Mouse (Mus musculus) lung, embryonic 15.5 days (tissue): ENCODE measurements around the gene Phactr1. TPM values are rescaled to one million over a fixed set of nuclear protein-coding genes. Genes with fewer than 3 reads are reported as not detected.
A peak's percentile ranks its signal among the peaks of the same experiment; 100 is the strongest.

Experiments used
- ATAC-seq: fragments of 200-750 bp; cut with Nextera tagmentation; 2 replicates; pipeline ENCODE4 v1.8.0; 2017; ENCODE audit warnings: moderate number of reproducible peaks, borderline replicate concordance; ENCODE audit not compliant: low FRiP score, low TSS enrichment; ENCODE audit errors: extremely low read depth
- H3K27ac ChIP-seq: fragments of 300-500 bp; sonication (generic); 2 replicates; pipeline ENCODE4 v1.5.1; 2015; ENCODE audit warnings: moderate library complexity, mild to moderate bottlenecking, inconsistent platforms
- H3K27me3 ChIP-seq: fragments of 300-500 bp; sonication (generic); 2 replicates; pipeline ENCODE4 v1.6.1; 2015; ENCODE audit warnings: inconsistent platforms
- H3K36me3 ChIP-seq: fragments of 300-500 bp; sonication (generic); 2 replicates; pipeline ENCODE4 v1.6.1; 2015; ENCODE audit warnings: inconsistent platforms
- H3K4me1 ChIP-seq: fragments of 300-500 bp; sonication (generic); 2 replicates; pipeline ENCODE4 v1.6.1; 2015; ENCODE audit warnings: inconsistent platforms
- H3K4me2 ChIP-seq: fragments of 300-500 bp; sonication (generic); 2 replicates; pipeline ENCODE4 v1.6.1; 2015; ENCODE audit warnings: inconsistent platforms, mild to moderate bottlenecking, moderate library complexity
- H3K4me3 ChIP-seq: fragments of 300-500 bp; sonication (generic); 2 replicates; pipeline ENCODE4 v1.5.1; 2015; ENCODE audit warnings: mild to moderate bottlenecking, inconsistent platforms
- H3K9ac ChIP-seq: fragments of 300-500 bp; sonication (generic); 2 replicates; pipeline ENCODE4 v1.6.1; 2015; ENCODE audit warnings: inconsistent platforms
- H3K9me3 ChIP-seq: fragments of 300-500 bp; sonication (generic); 2 replicates; pipeline ENCODE4 v1.6.1; 2016; ENCODE audit warnings: inconsistent platforms
- WGBS: fragments of 180-500 bp; shearing (Covaris S2); methylation state at CpG from one replicate; pipeline ENCODE4 v1.1.7; 2015; 5-methylcytosine and 5-hydroxymethylcytosine counted together
- polyA plus RNA-seq: library from polyadenylated mRNA; unstranded; fragments of >200 nt; fragmentation: Nextera tagmentation; extraction: Ambion mirVana; gene quantifications from 2 replicates; pipeline ENCODE4 v1.2.1, GENCODE M21; 2015

Phactr1 gene
- polyA plus RNA-seq, 1 experiment from 2014 or later = 6.4 TPM

- no peaks in the 10 kb centered on the region for H3K27me3 ChIP-seq
- no peak for ATAC-seq
- no peak overlapping the region for H3K4me2 ChIP-seq
- no peak overlapping the region for H3K9ac ChIP-seq
- H3K9me3 ChIP-seq = no peaks in the 10 kb centered on the region
- 44% methylated on average over 7 of the region's 7 CpGs for WGBS
- no peak overlapping the region for H3K4me3 ChIP-seq
- no peaks in the 10 kb centered on the region for H3K36me3 ChIP-seq
- no peak overlapping the region for H3K27ac ChIP-seq
- no peaks in the 10 kb centered on the region for H3K4me1 ChIP-seq
Measured at GRCm38 (mm10) chr13:42957856-42958255, 277.4 kb downstream of the Phactr1 start.

GRCm38 (mm10) chr13:42958867-42959266 is 278.4 kb downstream of the Phactr1 start:
- Histone ChIP-seq H3K9me3 (no peaks in the 10 kb centered on the region), H3K27me3 (no peaks in the 10 kb centered on the region), H3K4me1 (no peaks in the 10 kb centered on the region), H3K4me2 (no peak overlapping the region), H3K27ac (no peak overlapping the region), H3K36me3 (no peaks in the 10 kb centered on the region), H3K9ac (no peak overlapping the region), H3K4me3 (no peak overlapping the region)
- ATAC-seq = no peak
- 73% methylated on average over 2 of the region's 2 CpGs for WGBS

- H3K36me3 ChIP-seq = no peaks in the 10 kb centered on the region
- H3K9ac ChIP-seq = no peak overlapping the region
- H3K27me3 ChIP-seq = no peaks in the 10 kb centered on the region
- no peak overlapping the region for H3K27ac ChIP-seq
- 84% methylated on average over 4 of the region's 4 CpGs for WGBS
- H3K4me2 ChIP-seq = no peak overlapping the region
- no peaks in the 10 kb centered on the region for H3K9me3 ChIP-seq
- H3K4me3 ChIP-seq = no peak overlapping the region
- H3K4me1 ChIP-seq = no peaks in the 10 kb centered on the region
- ATAC-seq = no peak
Measured at GRCm38 (mm10) chr13:42961561-42961960, 281.1 kb downstream of the Phactr1 start.

GRCm38 (mm10) chr13:42968537-42968936 is 288.1 kb downstream of the Phactr1 start:
- Histone ChIP-seq H3K36me3 (no peaks in the 10 kb centered on the region), H3K4me3 (no peak overlapping the region), H3K9me3 (no peaks in the 10 kb centered on the region), H3K4me1 (no peaks in the 10 kb centered on the region), H3K27me3 (no peaks in the 10 kb centered on the region), H3K27ac (no peak overlapping the region), H3K9ac (no peak overlapping the region), H3K4me2 (no peak overlapping the region)
- no peak for ATAC-seq
- 59% methylated on average over 4 of the region's 4 CpGs for whole genome bisulfite sequencing

- H3K4me1 ChIP-seq = no peaks in the 10 kb centered on the region
- H3K36me3 ChIP-seq = no peaks in the 10 kb centered on the region
- no peaks in the 10 kb centered on the region for H3K9me3 ChIP-seq
- H3K9ac ChIP-seq = no peak overlapping the region
- WGBS = 62% methylated on average over 3 of the region's 3 CpGs
- no peak for ATAC-seq
- H3K4me3 ChIP-seq = no peak overlapping the region
- no peaks in the 10 kb centered on the region for H3K27me3 ChIP-seq
- H3K27ac ChIP-seq = no peak overlapping the region
- no peak overlapping the region for H3K4me2 ChIP-seq
Measured at GRCm38 (mm10) chr13:42973561-42973960, 293.1 kb downstream of the Phactr1 start.

GRCm38 (mm10) chr13:42973961-42974360 is 293.5 kb downstream of the Phactr1 start:
- no peaks in the 10 kb centered on the region for H3K4me1 ChIP-seq
- H3K4me3 ChIP-seq = no peak overlapping the region
- H3K9me3 ChIP-seq = no peaks in the 10 kb centered on the region
- whole genome bisulfite sequencing = 63% methylated on average over 2 of the region's 2 CpGs
- no peaks in the 10 kb centered on the region for H3K27me3 ChIP-seq
- H3K9ac ChIP-seq = no peak overlapping the region
- no peak overlapping the region for H3K4me2 ChIP-seq
- no peak overlapping the region for H3K27ac ChIP-seq
- H3K36me3 ChIP-seq = no peaks in the 10 kb centered on the region
- ATAC-seq = no peak

GRCm38 (mm10) chr13:42974506-42974905 is 294.1 kb downstream of the Phactr1 start:
- 79% methylated on average over 2 of the region's 2 CpGs for WGBS
- H3K4me1 ChIP-seq = no peaks in the 10 kb centered on the region
- no peak overlapping the region for H3K4me2 ChIP-seq
- no peaks in the 10 kb centered on the region for H3K36me3 ChIP-seq
- no peak for ATAC-seq
- no peak overlapping the region for H3K27ac ChIP-seq
- no peaks in the 10 kb centered on the region for H3K9me3 ChIP-seq
- H3K4me3 ChIP-seq = no peak overlapping the region
- no peak overlapping the region for H3K9ac ChIP-seq
- no peaks in the 10 kb centered on the region for H3K27me3 ChIP-seq

GRCm38 (mm10) chr13:42976144-42976543 is 295.7 kb downstream of the Phactr1 start:
- Histone ChIP-seq H3K9ac (no peak overlapping the region), H3K9me3 (no peaks in the 10 kb centered on the region), H3K4me1 (no peaks in the 10 kb centered on the region), H3K36me3 (no peaks in the 10 kb centered on the region), H3K4me3 (no peak overlapping the region), H3K4me2 (no peak overlapping the region), H3K27ac (no peak overlapping the region), H3K27me3 (no peaks in the 10 kb centered on the region)
- no peak for ATAC-seq
- 89% methylated on average over 3 of the region's 3 CpGs for WGBS

- Histone ChIP-seq H3K36me3 (no peaks in the 10 kb centered on the region), H3K9me3 (no peaks in the 10 kb centered on the region), H3K4me2 (no peak overlapping the region), H3K4me3 (no peak overlapping the region), H3K27ac (no peak overlapping the region), H3K27me3 (no peaks in the 10 kb centered on the region), H3K4me1 (no peaks in the 10 kb centered on the region), H3K9ac (no peak overlapping the region)
- WGBS = 60% methylated on average over 5 of the region's 5 CpGs
- ATAC-seq = no peak
Measured at GRCm38 (mm10) chr13:42976967-42977366, 296.5 kb downstream of the Phactr1 start.

- Histone ChIP-seq H3K27ac (no peak overlapping the region), H3K36me3 (no peaks in the 10 kb centered on the region), H3K4me1 (no peaks in the 10 kb centered on the region), H3K4me3 (no peak overlapping the region), H3K4me2 (no peak overlapping the region), H3K9me3 (no peaks in the 10 kb centered on the region), H3K9ac (no peak overlapping the region), H3K27me3 (no peaks in the 10 kb centered on the region)
- 48% methylated on average over 4 of the region's 4 CpGs for WGBS
- no peak for ATAC-seq
Measured at GRCm38 (mm10) chr13:42980581-42980980, 300.2 kb downstream of the Phactr1 start.

GRCm38 (mm10) chr13:42982646-42983045 is 302.2 kb downstream of the Phactr1 start:
- H3K27me3 ChIP-seq = no peaks in the 10 kb centered on the region
- no peak overlapping the region for H3K9ac ChIP-seq
- no peaks in the 10 kb centered on the region for H3K36me3 ChIP-seq
- no peak overlapping the region for H3K4me2 ChIP-seq
- no peaks in the 10 kb centered on the region for H3K9me3 ChIP-seq
- no peak overlapping the region for H3K4me3 ChIP-seq
- H3K27ac ChIP-seq = no peak overlapping the region
- H3K4me1 ChIP-seq = peaks cover under 1% of the 10 kb centered on the region; the same call in 1 of the 2 replicates
- 85% methylated on average over 9 of the region's 9 CpGs for WGBS
- no peak for ATAC-seq

- H3K4me3 ChIP-seq = no peak overlapping the region
- H3K27ac ChIP-seq = no peak overlapping the region
- 70% methylated on average over 7 of the region's 7 CpGs for WGBS
- H3K36me3 ChIP-seq = no peaks in the 10 kb centered on the region
- H3K9me3 ChIP-seq = no peaks in the 10 kb centered on the region
- peaks cover 7% of the 10 kb centered on the region; the same call in 1 of the 2 replicates for H3K4me1 ChIP-seq
- ATAC-seq = no peak
- H3K9ac ChIP-seq = no peak overlapping the region
- no peak overlapping the region for H3K4me2 ChIP-seq
- H3K27me3 ChIP-seq = no peaks in the 10 kb centered on the region
Measured at GRCm38 (mm10) chr13:42985806-42986205, 305.4 kb downstream of the Phactr1 start.

- Histone ChIP-seq H3K27me3 (no peaks in the 10 kb centered on the region), H3K9ac (no peak overlapping the region), H3K4me2 (no peak overlapping the region), H3K9me3 (no peaks in the 10 kb centered on the region), H3K36me3 (no peaks in the 10 kb centered on the region), H3K4me3 (no peak overlapping the region), H3K27ac (0 out of 2 replicates have a peak overlapping the region, but pooled peaks have one; percentile 18), H3K4me1 (peaks cover 7% of the 10 kb centered on the region; the same call in 1 of the 2 replicates)
- no peak; the same call in 1 of the 2 replicates for ATAC-seq
- 44% methylated on average over 5 of the region's 5 CpGs for WGBS
Measured at GRCm38 (mm10) chr13:42987931-42988579, 307.6 kb downstream of the Phactr1 start.
